Mouse (Mus musculus) cerebellum, adult (tissue): ENCODE results near the gene Lancl3.
"Not testable (repeated sequence)": the region's sequence is repeated elsewhere in the genome, so short reads cannot be mapped to it uniquely, and the experiment has no call there.

Experiments
- ATAC-seq: cut with Nextera tagmentation; 2 replicates; pipeline ENCODE4 v1.9.2; 2017; ENCODE audit warnings: mild to moderate bottlenecking, moderate library complexity, mixed read lengths; ENCODE audit not compliant: insufficient number of reproducible peaks, low FRiP score, low TSS enrichment

Lancl3 gene

GRCm38 (mm10) chrX:9256766-9257165, 57.1 kb downstream of the Lancl3 start, which contains the start of gene Gm14862:
TSS of gene Gm14862 (minus strand) at chrX:9256899.
- no peak for ATAC-seq

DNA sequence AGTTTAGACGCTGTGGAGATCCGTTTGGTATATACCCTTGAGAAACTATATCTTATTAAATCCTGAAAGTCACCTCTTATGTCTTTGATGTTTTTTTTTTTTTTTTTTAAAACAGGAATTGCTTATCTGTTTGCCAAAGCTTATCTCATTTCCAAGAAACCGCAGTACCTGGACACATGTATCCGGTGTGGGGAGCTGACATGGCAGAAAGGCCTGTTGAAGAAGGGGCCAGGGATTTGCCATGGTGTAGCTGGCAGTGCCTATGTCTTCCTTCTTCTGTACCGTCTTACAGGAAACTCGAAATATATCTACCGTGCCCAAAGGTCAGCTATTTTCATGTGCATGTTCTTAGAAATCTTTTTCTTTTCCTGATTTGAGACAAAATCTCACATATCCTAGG, 58.1 kb downstream of the Lancl3 start:
- no peak for ATAC-seq

- no peak for ATAC-seq
These were observed 59.6 kb downstream of the Lancl3 start for GRCm38 (mm10) chrX:9259267-9259666.

DNA sequence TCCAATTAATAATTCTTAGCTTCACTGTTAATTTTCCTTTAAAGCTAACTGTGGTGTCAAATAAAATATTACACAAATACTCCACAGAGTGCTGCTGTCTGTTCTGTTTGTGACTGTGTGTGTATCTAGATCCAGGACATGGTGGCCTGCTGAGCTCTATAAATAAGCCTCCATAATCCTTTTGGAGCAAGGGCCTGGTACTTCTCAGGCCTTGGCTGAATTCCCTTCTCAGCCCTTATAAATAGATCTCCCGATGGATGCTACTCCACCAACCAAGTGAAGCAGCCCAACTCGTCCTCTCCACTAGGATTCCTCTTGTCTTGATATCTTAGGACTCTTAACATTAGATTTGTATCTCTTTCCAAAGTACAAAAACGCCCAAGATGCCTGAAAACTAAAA, 71.4 kb downstream of the Lancl3 start:
- ATAC-seq = peak; percentile 89

GRCm38 (mm10) chrX:9271947-9272459, 72.3 kb downstream of the Lancl3 start:
- no peak for ATAC-seq

DNA sequence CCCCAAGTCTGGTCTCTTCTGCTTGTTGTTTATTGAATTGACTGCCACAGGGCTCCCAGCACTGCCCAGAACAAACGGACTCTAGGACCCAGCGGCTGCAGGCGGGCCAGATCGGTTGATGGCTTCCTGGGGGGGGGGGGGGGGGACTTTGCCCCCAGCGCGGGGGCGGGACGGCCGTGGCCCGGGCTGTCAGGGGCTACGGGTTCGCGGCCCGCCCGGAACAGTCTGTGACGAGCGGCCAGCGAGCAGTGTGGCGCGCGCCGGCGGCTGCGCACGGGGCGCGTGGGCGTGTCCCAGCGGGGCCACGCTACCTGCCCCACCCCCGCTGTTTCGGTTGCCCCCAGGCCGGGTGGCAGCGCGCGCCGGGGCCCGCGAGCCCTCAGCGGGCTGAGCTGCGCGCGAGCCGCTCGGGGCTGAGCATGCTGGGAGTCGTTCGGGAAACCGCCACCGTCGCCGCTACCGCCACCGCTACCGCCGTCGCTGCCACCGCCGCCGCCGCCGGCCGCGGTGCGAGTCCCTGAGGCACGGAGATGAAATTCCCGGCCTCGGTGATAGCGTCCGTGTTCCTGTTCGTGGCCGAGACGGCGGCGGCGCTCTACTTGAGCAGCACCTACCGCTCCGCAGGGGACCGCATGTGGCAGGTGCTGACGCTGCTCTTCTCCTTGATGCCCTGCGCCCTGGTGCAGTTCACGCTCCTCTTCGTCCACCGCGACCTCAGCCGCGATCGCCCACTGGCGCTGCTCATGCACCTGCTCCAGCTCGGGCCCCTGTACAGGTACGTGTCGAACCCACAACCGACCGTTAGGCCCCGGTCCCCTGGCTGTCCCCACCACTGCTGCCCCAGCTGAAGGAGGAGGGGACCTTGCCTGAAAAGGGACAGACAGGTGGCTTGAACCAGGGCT, 73.0 kb downstream of the Lancl3 start, which contains the start of gene Xk:
TSS of gene Xk (plus strand) at position 297 of the 902 bp plus-strand sequence.
- peak; percentile 70; the same call in 1 of the 2 replicates for ATAC-seq

DNA sequence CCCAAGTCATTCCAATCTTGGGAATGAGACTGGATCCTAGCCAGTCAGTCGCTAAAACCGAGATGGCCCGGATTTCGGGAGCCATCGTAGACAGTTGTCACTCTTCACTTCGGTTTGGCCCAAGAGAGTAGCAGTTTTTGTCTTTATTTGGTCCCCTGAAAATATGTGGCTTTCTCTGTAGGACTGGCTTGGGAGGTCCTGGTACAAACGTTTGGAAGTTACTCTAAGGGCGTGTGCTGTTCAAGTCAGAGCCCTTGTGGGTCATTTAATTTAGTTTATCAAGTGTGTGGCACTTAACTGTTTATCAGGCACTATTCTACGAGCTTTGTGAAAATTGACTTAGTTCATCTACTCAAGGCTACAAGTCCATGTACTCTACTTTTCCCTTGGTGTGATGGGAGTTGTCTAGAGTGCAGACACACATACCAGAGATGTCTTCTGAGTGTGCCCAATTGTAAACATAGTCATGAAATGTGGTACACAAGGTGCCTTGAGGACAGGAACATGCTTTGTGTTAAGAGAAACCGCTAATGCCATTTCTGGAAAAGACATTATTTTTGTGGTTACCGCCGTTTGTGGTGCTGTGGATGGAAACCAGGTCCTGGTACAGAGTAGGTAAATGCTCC, 73.8 kb downstream of the Lancl3 start:
- ATAC-seq = 0 out of 2 replicates have a peak, but pooled peaks have one; percentile 22

DNA sequence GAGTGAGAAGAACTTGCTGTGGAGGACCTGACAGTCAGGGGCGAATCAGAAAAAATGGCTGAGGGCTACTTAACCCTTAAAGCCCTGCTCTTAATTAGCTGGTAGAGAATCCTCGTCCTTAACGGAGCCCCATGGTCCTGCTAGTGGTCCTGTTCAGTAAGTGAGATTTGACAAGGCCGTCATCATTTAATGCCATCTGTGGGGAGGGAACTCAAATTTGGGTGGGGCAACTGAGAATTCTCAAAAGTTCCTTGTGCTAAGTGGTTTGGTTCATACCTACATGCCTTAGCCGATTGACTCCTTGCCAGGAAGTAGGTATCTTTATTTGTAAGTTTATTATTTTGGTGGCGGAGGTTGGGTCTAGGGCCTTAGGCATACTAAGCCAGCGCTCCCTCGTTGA, 74.6 kb downstream of the Lancl3 start:
- ATAC-seq = no peak

DNA sequence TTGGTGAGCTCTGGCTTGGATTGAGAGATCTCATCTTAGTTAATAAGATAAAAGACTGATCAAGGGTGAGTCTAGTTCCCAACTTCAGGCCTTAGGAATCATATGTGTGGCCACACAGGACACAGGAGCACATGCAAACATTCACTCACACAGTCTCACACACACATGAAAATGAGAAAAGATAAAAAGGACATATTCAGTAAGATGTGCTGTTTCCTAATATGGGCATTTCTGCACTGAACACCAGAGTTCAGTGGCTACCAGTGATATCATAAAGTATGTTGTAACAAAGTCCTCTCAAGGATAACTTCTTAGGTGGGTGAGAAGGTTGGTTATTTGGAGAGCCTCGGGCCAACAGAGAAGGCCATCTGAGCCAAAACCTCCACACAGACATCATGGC, 83.8 kb downstream of the Lancl3 start, which contains the start of gene H2al1m:
TSS of gene H2al1m (plus strand) at position 301 of the 400 bp plus-strand sequence.
- ATAC-seq = not testable (repeated sequence)

DNA sequence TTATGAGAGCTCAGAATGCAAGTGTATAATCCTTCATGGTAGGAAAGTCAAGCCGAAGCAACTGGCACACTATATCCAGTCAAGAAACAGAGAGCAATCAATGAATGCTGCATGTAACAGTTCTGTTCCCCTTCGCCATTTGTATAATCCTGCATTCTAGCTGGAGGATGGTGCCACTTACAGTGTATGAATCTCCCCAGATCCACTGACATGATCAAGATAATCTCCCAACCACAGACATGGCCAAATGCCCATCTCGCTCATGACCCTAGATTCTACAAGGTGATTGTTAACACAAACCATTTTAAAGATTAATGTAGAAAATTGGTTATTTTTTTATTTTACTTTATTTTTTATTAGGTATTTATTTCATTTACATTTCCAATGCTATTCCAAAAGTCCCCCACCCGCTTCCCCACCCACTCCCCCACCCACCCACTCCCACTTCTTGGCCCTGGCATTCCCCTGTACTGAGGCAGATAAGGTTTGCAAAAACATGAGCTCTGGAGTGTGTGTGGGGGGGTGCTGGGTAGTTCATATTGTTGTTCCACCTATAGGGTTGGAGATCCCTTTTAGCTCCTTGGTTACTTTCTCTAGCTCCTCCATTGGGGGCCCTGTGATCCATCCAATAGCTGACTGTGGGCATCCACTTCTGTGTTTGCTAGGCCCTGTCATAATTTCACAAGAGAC, 93.6 kb downstream of the Lancl3 start:
- ATAC-seq = not testable (repeated sequence)

- no peak for ATAC-seq
These were observed 98.7 kb downstream of the Lancl3 start for GRCm38 (mm10) chrX:9298413-9298864.

DNA sequence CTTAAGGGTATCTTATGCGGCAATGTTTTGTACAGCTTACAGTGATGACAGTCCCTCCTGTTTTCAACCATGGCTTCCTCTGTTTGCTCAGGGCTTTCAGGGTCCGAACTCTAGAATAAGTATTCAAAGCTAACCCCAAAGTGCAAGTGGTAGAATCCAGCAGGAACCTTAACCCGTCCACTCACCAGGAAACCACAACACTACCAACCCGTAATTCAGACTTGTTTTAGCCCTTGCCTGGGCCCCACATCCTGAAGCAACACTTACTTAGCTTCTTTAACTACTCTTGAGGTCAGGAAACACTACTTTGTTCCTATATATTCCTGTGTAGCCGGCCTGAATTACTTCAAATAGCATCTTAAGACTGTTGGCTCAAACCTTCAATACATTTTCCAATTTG, 103.1 kb downstream of the Lancl3 start:
- no peak for ATAC-seq

DNA sequence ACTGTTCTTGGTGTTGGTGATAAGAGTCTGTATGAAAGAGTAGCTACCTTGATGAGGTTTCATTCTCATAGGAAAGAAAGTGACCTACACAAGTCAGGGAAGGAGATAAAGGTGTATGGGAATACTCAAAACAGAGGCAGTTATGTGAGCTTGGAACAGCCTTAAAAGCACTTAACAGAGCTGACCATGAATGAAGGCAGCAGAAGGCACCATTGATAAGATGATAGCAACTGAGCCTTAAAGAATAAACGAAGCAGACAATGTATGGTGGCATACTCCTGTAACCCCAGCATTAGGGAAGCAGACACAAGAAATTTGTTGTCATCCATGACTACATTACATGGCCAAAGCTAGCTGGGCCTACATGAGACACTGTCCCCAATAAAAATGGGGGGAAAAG, 103.8 kb downstream of the Lancl3 start:
- no peak for ATAC-seq

DNA sequence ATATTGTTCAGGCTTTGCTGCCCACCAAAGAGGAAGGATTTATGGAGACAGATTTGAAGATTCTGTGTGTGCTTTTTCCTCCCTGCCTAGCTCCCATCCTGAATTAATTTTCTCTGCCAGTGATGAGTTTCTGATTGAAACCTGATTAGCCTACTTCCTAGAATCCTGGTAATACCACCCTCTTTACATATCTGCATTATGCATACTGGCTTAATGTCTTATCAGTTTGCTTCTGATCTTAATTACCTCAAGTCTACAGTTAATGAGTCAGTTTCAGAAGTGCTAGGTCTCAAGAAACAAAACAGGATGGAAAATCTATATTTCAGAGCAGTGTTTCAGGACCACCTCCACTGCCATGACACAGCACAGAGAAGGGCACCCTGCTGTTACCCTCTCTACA, 116.8 kb downstream of the Lancl3 start:
- ATAC-seq = not testable (repeated sequence)
